Mouse (Mus musculus): ENCODE results near the gene Elmod2. TPM values are rescaled to one million over a fixed set of nuclear protein-coding genes. Genes with fewer than 3 reads are reported as not detected.

Gene Elmod2
- polyA plus RNA-seq (2016; fragmentation: Nextera tagmentation; extraction: Ambion mirVana) = 9.7 and 9.9 TPM in 2 replicates

GRCm38 (mm10) chr8:83331899-83332697 is at the start of gene Elmod2:
Elmod2 (minus strand) TSS chr8:83332486.
- peaks cover 11% of the 10 kb centered on the region for H3K4me1 ChIP-seq
- peak; percentile 100 for ATAC-seq
- under 1% methylated on average over 85 of the region's 85 CpGs for WGBS (ENCODE audit: insufficient replicate concordance)

GRCm38 (mm10) chr8:83381016-83381415 is 48.7 kb upstream of the Elmod2 start:
- no peaks in the 10 kb centered on the region for H3K36me3 ChIP-seq
- 70% methylated on average over 2 of the region's 2 CpGs for WGBS (ENCODE audit: insufficient replicate concordance)
- H3K27ac ChIP-seq = no peak overlapping the region
- ATAC-seq = no peak
- no peak overlapping the region for H3K9ac ChIP-seq
- no peaks in the 10 kb centered on the region for H3K4me1 ChIP-seq
- H3K4me3 ChIP-seq = no peak overlapping the region
- H3K27me3 ChIP-seq (replicated peaks) = 0 out of 2 replicates have a peak, but pooled peaks cover 3% of the 10 kb centered on the region
- no peaks in the 10 kb centered on the region for H3K9me3 ChIP-seq (replicated peaks)
- H3K4me2 ChIP-seq = no peak overlapping the region

More at GRCm38 (mm10) chr8:83331899-83332697, at the start of gene Elmod2:
- H3K4me3 ChIP-seq = peak within 1 kb of the TSS; percentile 95
- H3K27me3 ChIP-seq (replicated peaks) = peaks cover 21% of the 10 kb centered on the region
- peaks cover 23% of the 10 kb centered on the region for H3K36me3 ChIP-seq
- peak within 1 kb of the TSS; percentile 88 for H3K9ac ChIP-seq
- H3K4me2 ChIP-seq = peak within 1 kb of the TSS; percentile 87
- H3K9me3 ChIP-seq (replicated peaks) = no peaks in the 10 kb centered on the region
- peak within 1 kb of the TSS; percentile 80 for H3K27ac ChIP-seq

GRCm38 (mm10) chr8:83380141-83380540 is 47.9 kb upstream of the Elmod2 start:
- Histone ChIP-seq H3K36me3 (no peaks in the 10 kb centered on the region), H3K27me3 (replicated peaks) (0 out of 2 replicates have a peak, but pooled peaks cover 3% of the 10 kb centered on the region), H3K9me3 (replicated peaks) (no peaks in the 10 kb centered on the region), H3K4me2 (no peak overlapping the region), H3K4me1 (no peaks in the 10 kb centered on the region), H3K27ac (no peak overlapping the region), H3K4me3 (no peak overlapping the region), H3K9ac (no peak overlapping the region)
- ATAC-seq = no peak
- WGBS (ENCODE audit: insufficient replicate concordance) = 33% methylated on average over 4 of the region's 4 CpGs

- Histone ChIP-seq H3K27me3 (replicated peaks) (0 out of 2 replicates have a peak, but pooled peaks cover 3% of the 10 kb centered on the region), H3K4me1 (no peaks in the 10 kb centered on the region), H3K9me3 (replicated peaks) (no peaks in the 10 kb centered on the region), H3K27ac (no peak overlapping the region), H3K9ac (no peak overlapping the region), H3K4me3 (no peak overlapping the region), H3K4me2 (no peak overlapping the region), H3K36me3 (no peaks in the 10 kb centered on the region)
- no peak for ATAC-seq
Measured at GRCm38 (mm10) chr8:83377231-83377630, 44.9 kb upstream of the Elmod2 start.

- 56% methylated on average over 7 of the region's 7 CpGs for WGBS (ENCODE audit: insufficient replicate concordance)
- no peak overlapping the region for H3K4me2 ChIP-seq
- H3K9me3 ChIP-seq (replicated peaks) = no peaks in the 10 kb centered on the region
- H3K27me3 ChIP-seq (replicated peaks) = no peaks in the 10 kb centered on the region
- H3K9ac ChIP-seq = no peak overlapping the region
- H3K36me3 ChIP-seq = no peaks in the 10 kb centered on the region
- ATAC-seq = no peak; the same call in 1 of the 2 replicates
- H3K27ac ChIP-seq = no peak overlapping the region
- no peak overlapping the region for H3K4me3 ChIP-seq
- no peaks in the 10 kb centered on the region for H3K4me1 ChIP-seq
Measured at GRCm38 (mm10) chr8:83363156-83363769, 31.0 kb upstream of the Elmod2 start.

GRCm38 (mm10) chr8:83351315-83351714 is 19.0 kb upstream of the Elmod2 start:
- no peak overlapping the region for H3K9ac ChIP-seq
- no peak overlapping the region for H3K4me2 ChIP-seq
- no peaks in the 10 kb centered on the region for H3K36me3 ChIP-seq
- H3K4me1 ChIP-seq = no peaks in the 10 kb centered on the region
- WGBS (ENCODE audit: insufficient replicate concordance) = 76% methylated on average over 2 of the region's 2 CpGs
- H3K27me3 ChIP-seq (replicated peaks) = peaks cover 11% of the 10 kb centered on the region
- no peak for ATAC-seq
- no peak overlapping the region for H3K27ac ChIP-seq
- H3K9me3 ChIP-seq (replicated peaks) = no peaks in the 10 kb centered on the region
- H3K4me3 ChIP-seq = no peak overlapping the region

- Histone ChIP-seq H3K36me3 (no peaks in the 10 kb centered on the region), H3K4me1 (no peaks in the 10 kb centered on the region), H3K27me3 (replicated peaks) (peaks cover 11% of the 10 kb centered on the region), H3K4me2 (no peak within 1 kb of the TSS), H3K9ac (no peak within 1 kb of the TSS), H3K27ac (no peak within 1 kb of the TSS), H3K4me3 (no peak within 1 kb of the TSS), H3K9me3 (replicated peaks) (no peaks in the 10 kb centered on the region)
- WGBS (ENCODE audit: insufficient replicate concordance) = 55% methylated on average over 17 of the region's 18 CpGs
- no peak for ATAC-seq
Measured at GRCm38 (mm10) chr8:83348263-83348662, 16.0 kb upstream of the Elmod2 start, which contains the start of gene Mgat4d. Mgat4d (plus strand) TSS chr8:83348471.

- Histone ChIP-seq H3K9ac (no peak overlapping the region), H3K36me3 (no peaks in the 10 kb centered on the region), H3K4me3 (no peak overlapping the region), H3K9me3 (replicated peaks) (no peaks in the 10 kb centered on the region), H3K27me3 (replicated peaks) (peaks cover 2% of the 10 kb centered on the region; the same call in 1 of the 2 replicates), H3K4me2 (no peak overlapping the region), H3K4me1 (peaks cover 4% of the 10 kb centered on the region; the same call in 1 of the 2 replicates), H3K27ac (no peak overlapping the region)
- ATAC-seq = no peak
Measured at GRCm38 (mm10) chr8:83342693-83343092, 10.4 kb upstream of the Elmod2 start.

GRCm38 (mm10) chr8:83342076-83342475 is 9.8 kb upstream of the Elmod2 start:
- Histone ChIP-seq H3K4me3 (no peak overlapping the region), H3K27me3 (replicated peaks) (no peaks in the 10 kb centered on the region; the same call in 1 of the 2 replicates), H3K9ac (no peak overlapping the region), H3K27ac (no peak overlapping the region), H3K36me3 (no peaks in the 10 kb centered on the region), H3K9me3 (replicated peaks) (no peaks in the 10 kb centered on the region), H3K4me2 (no peak overlapping the region), H3K4me1 (peaks cover 4% of the 10 kb centered on the region; the same call in 1 of the 2 replicates)
- WGBS (ENCODE audit: insufficient replicate concordance) = 62% methylated on average over 3 of the region's 3 CpGs
- ATAC-seq = no peak

- Histone ChIP-seq H3K4me2 (peak overlapping the region; percentile 87), H3K4me1 (peaks cover 11% of the 10 kb centered on the region), H3K9ac (peak overlapping the region; percentile 61), H3K27me3 (replicated peaks) (peaks cover 21% of the 10 kb centered on the region), H3K36me3 (peaks cover 16% of the 10 kb centered on the region), H3K27ac (no peak overlapping the region), H3K9me3 (replicated peaks) (no peaks in the 10 kb centered on the region), H3K4me3 (peak overlapping the region; percentile 95)
- WGBS (ENCODE audit: insufficient replicate concordance) = 18% methylated on average over 7 of the region's 7 CpGs
- no peak for ATAC-seq
Measured at GRCm38 (mm10) chr8:83332864-83333263, 578 bp upstream of the Elmod2 start.

- no peak for ATAC-seq
- H3K4me3 ChIP-seq = peak overlapping the region; percentile 95
- peaks cover 21% of the 10 kb centered on the region for H3K27me3 ChIP-seq (replicated peaks)
- no peaks in the 10 kb centered on the region for H3K9me3 ChIP-seq (replicated peaks)
- 9% methylated on average over 7 of the region's 7 CpGs for WGBS (ENCODE audit: insufficient replicate concordance)
- peak overlapping the region; percentile 80; the same call in 1 of the 2 replicates for H3K27ac ChIP-seq
- H3K36me3 ChIP-seq = peaks cover 26% of the 10 kb centered on the region
- H3K4me1 ChIP-seq = peaks cover 11% of the 10 kb centered on the region
- H3K9ac ChIP-seq = peak overlapping the region; percentile 88
- peak overlapping the region; percentile 87 for H3K4me2 ChIP-seq
Measured at GRCm38 (mm10) chr8:83331567-83331898, 753 bp downstream of the Elmod2 start.

- Histone ChIP-seq H3K4me3 (no peak overlapping the region), H3K9ac (no peak overlapping the region), H3K4me2 (no peak overlapping the region), H3K9me3 (replicated peaks) (no peaks in the 10 kb centered on the region), H3K36me3 (peaks cover 28% of the 10 kb centered on the region), H3K27me3 (replicated peaks) (no peaks in the 10 kb centered on the region), H3K4me1 (peaks cover 10% of the 10 kb centered on the region), H3K27ac (no peak overlapping the region)
- 76% methylated on average over 5 of the region's 5 CpGs for WGBS (ENCODE audit: insufficient replicate concordance)
- no peak for ATAC-seq
Measured at GRCm38 (mm10) chr8:83327889-83328288, 4.4 kb downstream of the Elmod2 start.

All from liver, embryonic 12.5 days (tissue).